Mouse (Mus musculus): ENCODE measurements at regions not wholly inside any gene's neighbourhood (a gene's known extent, or its start where the extent isn't known, plus 50 kb on each side); places are given as distances from the start of the nearest gene placed in this dataset.

GRCm38 (mm10) chr5:53409740-53410139, 56.2 kb upstream of the Rbpj start:
- 87% methylated on average over 3 of the region's 3 CpGs for WGBS
- no peaks in the 10 kb centered on the region for H3K9me3 ChIP-seq (ENCODE audit: control insufficient read depth, low read length)
- ATAC-seq (replicated peaks; ENCODE audit: low FRiP score, low TSS enrichment, low read depth) (no peak), DNase-seq (ENCODE audit: low spot score) (no peak)
- H3K9ac ChIP-seq (ENCODE audit: low read length) = no peak overlapping the region
- no peak overlapping the region for H3K4me3 ChIP-seq (ENCODE audit: low read depth, low read length)
- no peaks in the 10 kb centered on the region for H3K27me3 ChIP-seq (replicated peaks; ENCODE audit: control insufficient read depth, insufficient read depth, low read length)
- H3K27ac ChIP-seq (ENCODE audit: low read depth) = no peak overlapping the region
- H3K4me1 ChIP-seq (replicated peaks; ENCODE audit: control insufficient read depth, insufficient read depth, low read length) = no peaks in the 10 kb centered on the region
- H3K4me2 ChIP-seq (ENCODE audit: low read length) = no peak overlapping the region
- no peaks in the 10 kb centered on the region for H3K36me3 ChIP-seq (ENCODE audit: control insufficient read depth, insufficient read depth, low read length)

GRCm38 (mm10) chr5:53412391-53413075, 53.4 kb upstream of the Rbpj start:
- Histone ChIP-seq H3K27ac (ENCODE audit: low read depth) (no peak overlapping the region), H3K27me3 (replicated peaks; ENCODE audit: control insufficient read depth, insufficient read depth, low read length) (no peaks in the 10 kb centered on the region), H3K9me3 (ENCODE audit: control insufficient read depth, low read length) (no peaks in the 10 kb centered on the region), H3K4me3 (ENCODE audit: low read depth, low read length) (no peak overlapping the region), H3K4me2 (ENCODE audit: low read length) (no peak overlapping the region), H3K36me3 (ENCODE audit: control insufficient read depth, insufficient read depth, low read length) (no peaks in the 10 kb centered on the region), H3K9ac (ENCODE audit: low read length) (no peak overlapping the region), H3K4me1 (replicated peaks; ENCODE audit: control insufficient read depth, insufficient read depth, low read length) (no peaks in the 10 kb centered on the region)
- ATAC-seq (replicated peaks; ENCODE audit: low FRiP score, low TSS enrichment, low read depth) (no peak), DNase-seq (ENCODE audit: low spot score) (no peak)
- WGBS = 47% methylated on average over 7 of the region's 7 CpGs

GRCm38 (mm10) chr5:53413677-53414076, 52.3 kb upstream of the Rbpj start:
- no peak for ATAC-seq (replicated peaks; ENCODE audit: low FRiP score, low TSS enrichment, low read depth)
- no peak overlapping the region for H3K9ac ChIP-seq (ENCODE audit: low read length)
- H3K4me2 ChIP-seq (ENCODE audit: low read length) = no peak overlapping the region
- no peaks in the 10 kb centered on the region for H3K36me3 ChIP-seq (ENCODE audit: control insufficient read depth, insufficient read depth, low read length)
- no peaks in the 10 kb centered on the region for H3K27me3 ChIP-seq (replicated peaks; ENCODE audit: control insufficient read depth, insufficient read depth, low read length)
- no peak for DNase-seq (ENCODE audit: low spot score)
- no peak overlapping the region for H3K4me3 ChIP-seq (ENCODE audit: low read depth, low read length)
- WGBS = 72% methylated on average over 3 of the region's 3 CpGs
- no peak overlapping the region for H3K27ac ChIP-seq (ENCODE audit: low read depth)
- no peaks in the 10 kb centered on the region for H3K9me3 ChIP-seq (ENCODE audit: control insufficient read depth, low read length)
- no peaks in the 10 kb centered on the region for H3K4me1 ChIP-seq (replicated peaks; ENCODE audit: control insufficient read depth, insufficient read depth, low read length)

GRCm38 (mm10) chr5:53415472-53415871, 50.5 kb upstream of the Rbpj start:
- no peak overlapping the region for H3K9ac ChIP-seq (ENCODE audit: low read length)
- ATAC-seq (replicated peaks; ENCODE audit: low FRiP score, low TSS enrichment, low read depth) = no peak
- no peaks in the 10 kb centered on the region for H3K9me3 ChIP-seq (ENCODE audit: control insufficient read depth, low read length)
- DNase-seq (ENCODE audit: low spot score) = no peak
- 89% methylated on average over 2 of the region's 2 CpGs for whole genome bisulfite sequencing
- no peak overlapping the region for H3K4me2 ChIP-seq (ENCODE audit: low read length)
- no peak overlapping the region for H3K4me3 ChIP-seq (ENCODE audit: low read depth, low read length)
- no peaks in the 10 kb centered on the region for H3K27me3 ChIP-seq (replicated peaks; ENCODE audit: control insufficient read depth, insufficient read depth, low read length)
- no peaks in the 10 kb centered on the region for H3K36me3 ChIP-seq (ENCODE audit: control insufficient read depth, insufficient read depth, low read length)
- H3K4me1 ChIP-seq (replicated peaks; ENCODE audit: control insufficient read depth, insufficient read depth, low read length) = no peaks in the 10 kb centered on the region
- H3K27ac ChIP-seq (ENCODE audit: low read depth) = no peak overlapping the region
